Mouse (Mus musculus) heart, adult 9 months (tissue): Measurements from ENCODE around the gene Aagab.
A peak's percentile ranks its signal among the peaks of the same experiment; 100 is the strongest.

Experiments used
- DNase-seq, 2 experiments: peaks; one replicate each; pipeline ENCODE4 v3.0.0; 2022; ENCODE audit warnings: low spot score in 2 of 2

Aagab gene

DNA sequence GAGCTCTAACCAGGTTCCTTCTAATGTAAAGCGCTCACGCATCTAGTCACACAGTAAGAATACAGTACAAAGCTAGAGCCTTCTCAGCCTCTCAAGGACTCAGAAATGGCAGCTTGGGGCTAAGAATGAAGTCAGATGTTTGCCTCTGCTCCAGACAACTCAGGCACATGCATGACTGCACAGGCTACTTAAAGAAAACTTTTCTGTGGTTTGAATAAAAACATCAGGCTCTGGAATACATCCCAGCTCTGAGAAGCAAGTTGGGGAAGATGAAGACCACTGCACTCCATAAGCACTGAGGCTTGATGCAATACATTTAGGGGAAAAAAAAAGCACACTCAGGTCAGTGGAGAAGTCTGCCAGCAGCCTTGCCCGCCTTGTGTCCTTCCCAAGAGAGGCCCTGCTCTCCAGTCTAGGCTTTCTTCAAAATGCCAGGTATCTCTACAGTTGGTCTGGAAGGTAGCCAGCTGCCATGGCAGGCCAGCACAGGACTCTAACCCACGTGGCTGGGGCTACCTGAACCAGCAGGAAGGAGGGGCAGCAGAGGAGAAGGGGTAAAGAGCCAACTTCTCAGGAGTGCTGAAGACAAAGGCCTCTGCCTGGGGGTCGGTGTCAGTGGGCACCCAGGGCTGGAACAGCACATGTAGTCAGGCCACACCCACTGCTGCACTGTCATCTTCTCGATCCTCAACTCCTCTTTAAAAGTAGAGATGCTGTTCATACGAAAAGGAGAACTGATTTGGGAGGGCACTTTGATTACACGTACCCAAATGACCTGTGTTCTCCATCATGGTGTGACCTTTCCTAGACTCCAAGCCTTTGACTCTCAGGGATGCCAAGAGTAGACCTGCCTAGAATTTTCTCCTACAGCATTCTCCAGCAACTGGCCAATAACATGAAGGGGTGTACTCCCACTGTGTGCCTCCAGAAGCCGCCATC is 45.4 kb downstream of the Aagab start:
- DNase-seq: no peak

GRCm38 (mm10) chr9:63648520-63648918 is 46.1 kb downstream of the Aagab start:
- no peak for DNase-seq

GRCm38 (mm10) chr9:63649841-63650545 is 47.5 kb downstream of the Aagab start:
- DNase-seq: no peak

- DNase-seq: peak; percentile 62 to 68
Observed at GRCm38 (mm10) chr9:63650905-63651304, 48.4 kb downstream of the Aagab start.

DNA sequence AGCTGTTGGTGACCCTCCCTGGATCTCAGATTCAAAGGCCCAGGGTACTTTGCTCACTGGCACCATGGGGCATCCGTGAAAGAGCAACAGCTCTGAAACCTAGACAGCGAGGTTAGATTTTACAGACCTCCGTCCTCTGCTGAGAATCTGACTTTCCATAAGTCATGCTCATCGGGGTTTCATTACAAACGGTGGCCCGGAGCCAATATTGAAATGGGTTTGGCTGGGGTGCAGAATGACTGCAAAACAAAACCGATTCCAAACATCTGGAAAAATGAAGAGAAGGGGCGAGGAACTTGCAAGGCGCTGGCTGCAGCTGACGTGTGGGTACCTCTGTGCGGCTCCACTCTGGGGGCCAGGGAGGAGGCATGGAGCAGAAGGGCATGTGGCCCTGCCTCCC is 49.1 kb downstream of the Aagab start:
- peak in 1 of 2 experiments; percentile 74 for DNase-seq

DNA sequence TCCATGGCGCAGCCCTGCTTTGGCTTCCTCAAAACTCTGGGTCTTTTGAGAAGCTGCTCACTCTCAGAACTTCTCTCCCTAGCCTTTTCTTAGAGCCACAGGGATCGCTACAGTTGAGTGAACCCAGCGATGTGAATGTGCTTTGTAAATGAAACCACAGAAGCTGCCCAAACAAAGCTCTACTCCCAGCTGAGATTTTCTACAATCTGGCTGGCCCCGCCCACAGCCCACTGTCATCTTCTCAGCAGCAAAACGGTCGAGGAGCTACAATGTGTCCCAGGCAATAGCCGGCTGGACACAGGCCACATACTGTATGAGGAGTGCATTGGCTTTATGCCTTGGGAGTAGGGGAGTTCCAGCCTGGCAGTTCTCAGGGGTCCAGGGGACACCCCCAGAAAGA is 51.2 kb downstream of the Aagab start:
- no peak for DNase-seq

- DNase-seq: no peak
Observed at GRCm38 (mm10) chr9:63654575-63654974, 52.1 kb downstream of the Aagab start.

DNA sequence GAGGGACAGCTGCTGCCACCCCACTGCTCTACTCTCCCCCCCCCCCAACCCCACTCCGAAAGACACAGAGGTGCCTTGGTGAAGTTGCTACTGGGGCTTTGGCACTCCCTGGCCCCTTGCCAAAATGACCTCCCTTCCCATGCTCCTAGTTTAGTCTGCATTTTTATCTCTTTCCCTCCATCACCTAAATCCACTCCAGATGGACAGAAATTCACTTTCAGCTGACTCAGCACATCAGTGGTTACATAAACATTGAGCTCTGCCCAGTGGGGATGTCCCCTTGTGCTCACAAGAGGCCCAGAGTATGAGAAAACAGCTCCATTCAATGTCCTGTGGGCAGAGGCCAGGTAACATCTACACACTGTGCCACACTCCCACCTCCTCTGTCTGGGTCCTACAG is 52.6 kb downstream of the Aagab start:
- no peak for DNase-seq

DNA sequence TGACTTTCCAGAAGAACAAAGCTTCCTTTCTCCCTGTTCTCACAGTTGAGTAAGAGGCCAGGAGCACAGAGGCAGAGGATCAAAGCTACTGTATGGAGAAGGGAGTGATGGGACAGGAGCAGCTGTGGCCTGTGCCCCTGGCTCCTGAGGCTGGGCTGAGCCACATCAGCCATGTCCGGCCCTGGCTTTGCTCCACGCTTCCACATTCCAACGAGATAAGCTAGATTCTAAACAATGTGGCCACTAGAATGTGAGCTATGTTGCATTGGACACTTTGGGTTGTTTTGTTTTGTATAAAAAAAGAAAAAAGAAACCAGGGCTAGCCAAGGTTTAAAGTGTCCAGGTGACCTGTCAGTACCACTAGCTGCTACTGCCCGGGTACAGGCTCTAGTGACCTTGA is 54.7 kb downstream of the Aagab start:
- DNase-seq: peak in 1 of 2 experiments; percentile 46

DNA sequence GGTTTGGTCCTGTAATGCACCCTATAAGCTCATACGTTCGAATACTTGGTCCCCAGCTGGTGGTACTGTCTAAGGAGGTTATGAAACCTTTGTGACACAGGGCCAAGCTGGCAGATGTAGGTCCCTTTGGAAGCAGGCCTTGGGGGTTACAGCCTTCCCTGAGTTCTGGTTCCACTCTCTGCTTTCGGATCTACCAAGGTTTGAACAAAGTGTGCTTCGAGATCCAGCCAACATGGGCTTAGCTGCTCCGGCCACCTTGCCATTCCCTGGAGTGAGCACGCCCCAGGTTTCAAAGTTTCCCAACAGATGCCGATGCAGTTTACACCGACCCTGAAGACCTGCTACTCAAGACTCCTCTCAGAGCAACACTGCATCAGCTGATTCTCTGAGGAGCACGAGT is 56.0 kb downstream of the Aagab start:
- DNase-seq: no peak

- DNase-seq: peak in 1 of 2 experiments; percentile 58
Observed at GRCm38 (mm10) chr9:63658970-63659371, 56.5 kb downstream of the Aagab start.

GRCm38 (mm10) chr9:63660061-63660460 is 57.6 kb downstream of the Aagab start:
- DNase-seq: no peak

DNA sequence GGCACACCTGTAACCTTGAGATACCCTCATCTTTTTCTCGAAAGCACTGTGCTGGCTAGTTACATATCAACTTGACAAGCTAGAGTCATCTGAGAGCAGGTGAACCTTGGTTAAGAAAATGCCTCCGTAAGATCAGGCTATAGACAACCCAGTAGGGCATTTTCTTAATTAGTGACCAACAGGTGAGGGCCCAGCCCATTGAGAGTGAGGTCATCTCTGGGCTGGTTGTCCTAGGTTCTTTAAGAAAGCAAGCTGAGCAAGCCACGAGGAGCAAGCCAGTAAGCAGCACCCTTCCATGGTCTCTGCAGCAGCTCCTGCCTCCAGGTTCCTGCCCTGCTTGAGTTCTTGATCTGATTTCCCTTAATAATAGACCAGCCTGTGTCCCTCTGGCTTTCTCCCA is 58.2 kb downstream of the Aagab start:
- no peak for DNase-seq

DNA sequence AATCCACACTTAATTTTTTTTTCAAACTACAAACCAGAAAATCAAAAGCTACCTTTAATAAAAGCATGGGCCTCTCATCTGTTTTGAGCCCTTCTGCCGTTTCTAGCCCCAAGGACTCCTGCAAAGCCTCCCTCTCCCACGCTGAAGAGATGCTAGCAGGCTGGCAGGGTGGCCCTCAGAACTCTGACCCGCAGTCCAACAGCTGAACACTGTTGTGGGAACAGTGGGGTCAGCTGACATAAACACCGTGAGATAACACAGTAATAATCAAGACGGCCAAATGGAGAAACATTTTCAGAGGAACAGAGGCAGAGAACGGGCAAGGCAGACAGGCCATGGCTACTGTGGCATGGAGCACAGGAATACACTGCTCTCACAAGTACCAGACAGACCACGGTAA is 60.3 kb downstream of the Aagab start:
- DNase-seq: no peak

- no peak for DNase-seq
Observed at GRCm38 (mm10) chr9:63663222-63663621, 60.8 kb downstream of the Aagab start.

GRCm38 (mm10) chr9:63664300-63664745 is 61.9 kb downstream of the Aagab start:
- DNase-seq: no peak

GRCm38 (mm10) chr9:63664792-63665646 is 62.6 kb downstream of the Aagab start:
- no peak for DNase-seq

DNA sequence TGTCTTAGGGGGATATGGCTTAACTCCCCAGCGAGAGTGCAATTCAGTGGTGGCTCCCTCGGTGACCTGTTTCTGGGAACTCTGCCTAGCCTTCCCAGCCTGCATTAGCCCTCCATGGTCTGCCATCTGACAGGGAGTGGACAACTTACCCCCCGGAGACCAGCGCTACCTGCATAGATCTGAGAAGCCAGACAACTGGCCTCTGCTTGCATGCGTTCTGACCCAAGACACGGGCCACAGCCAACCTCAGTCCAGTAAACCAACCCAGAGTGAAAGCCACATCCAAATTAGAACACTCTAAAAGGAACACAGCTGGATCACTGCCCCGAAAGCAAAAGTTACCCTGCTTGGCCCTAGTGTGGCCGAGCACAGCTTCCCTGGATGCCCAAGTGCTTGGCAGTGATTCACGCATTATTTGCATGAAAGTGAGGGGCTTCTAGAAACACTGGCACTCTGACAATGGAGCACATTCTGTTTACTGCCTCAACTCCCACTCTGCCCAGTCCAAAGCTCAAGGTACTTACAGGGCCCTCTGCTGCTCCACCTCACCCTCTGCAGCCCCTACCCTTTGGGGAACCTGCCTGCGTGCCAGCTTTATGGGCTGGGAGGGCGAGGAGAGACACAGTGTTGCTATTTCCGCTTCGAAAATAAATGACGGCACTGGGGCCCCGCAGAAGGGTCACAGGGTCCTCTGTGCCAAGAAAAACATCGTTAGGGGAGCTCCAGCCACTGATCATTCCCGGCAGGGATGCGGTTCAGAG is 64.3 kb downstream of the Aagab start:
- DNase-seq: peak; percentile 57 to 71

GRCm38 (mm10) chr9:63667373-63667724 is 64.9 kb downstream of the Aagab start:
- DNase-seq: no peak

GRCm38 (mm10) chr9:63668621-63669020 is 66.2 kb downstream of the Aagab start:
- DNase-seq: no peak

- no peak for DNase-seq
Observed at GRCm38 (mm10) chr9:63669816-63670215, 67.4 kb downstream of the Aagab start.
